Mouse (Mus musculus): Measurements from ENCODE around the gene Galm. TPM values are rescaled to one million over a fixed set of nuclear protein-coding genes. Genes with fewer than 3 reads are reported as not detected.

The Galm gene
- polyA plus RNA-seq, 1 experiment from 2014 or later, result 7.5 TPM

DNA sequence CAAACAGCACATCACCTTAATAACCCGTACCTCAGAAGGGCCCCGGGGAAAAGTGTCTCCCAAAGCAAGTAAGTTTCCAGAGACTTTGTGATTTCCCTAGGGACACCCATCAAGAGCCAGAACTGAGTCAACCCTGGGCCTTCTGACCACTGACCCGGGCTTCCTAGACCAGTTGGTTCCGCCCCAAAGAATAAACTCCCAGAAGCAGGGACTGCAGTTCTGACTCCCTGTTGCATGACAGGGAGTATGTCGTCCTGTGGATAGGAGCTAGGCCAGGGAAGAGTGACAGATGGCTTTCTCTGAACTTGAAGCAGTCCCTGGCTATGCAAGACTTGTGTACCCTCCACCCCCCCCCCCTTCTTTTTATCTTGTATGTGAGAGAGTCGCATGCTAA, 21.7 kb downstream of the Galm start:
- Histone ChIP-seq H3K4me2 (no peak overlapping the region), H3K9ac (ENCODE audit: low read depth, low read length) (no peak overlapping the region), H3K4me1 (ENCODE audit: control insufficient read depth, insufficient read depth, low read length) (peaks cover 10% of the 10 kb centered on the region; the same call in 1 of the 2 replicates), H3K27me3 (ENCODE audit: control insufficient read depth, insufficient read depth, low read length) (no peaks in the 10 kb centered on the region), H3K9me3 (replicated peaks; ENCODE audit: control insufficient read depth, low read length) (no peaks in the 10 kb centered on the region), H3K36me3 (ENCODE audit: control insufficient read depth, insufficient read depth, low read length) (no peaks in the 10 kb centered on the region), H3K27ac (ENCODE audit: low read depth, low read length) (no peak overlapping the region), H3K4me3 (ENCODE audit: low read depth, low read length) (no peak overlapping the region)
- 76% methylated on average over 6 of the region's 6 CpGs for WGBS (ENCODE audit: insufficient replicate concordance)
- ATAC-seq (replicated peaks; ENCODE audit: insufficient number of reproducible peaks, low FRiP score, low TSS enrichment), result no peak

DNA sequence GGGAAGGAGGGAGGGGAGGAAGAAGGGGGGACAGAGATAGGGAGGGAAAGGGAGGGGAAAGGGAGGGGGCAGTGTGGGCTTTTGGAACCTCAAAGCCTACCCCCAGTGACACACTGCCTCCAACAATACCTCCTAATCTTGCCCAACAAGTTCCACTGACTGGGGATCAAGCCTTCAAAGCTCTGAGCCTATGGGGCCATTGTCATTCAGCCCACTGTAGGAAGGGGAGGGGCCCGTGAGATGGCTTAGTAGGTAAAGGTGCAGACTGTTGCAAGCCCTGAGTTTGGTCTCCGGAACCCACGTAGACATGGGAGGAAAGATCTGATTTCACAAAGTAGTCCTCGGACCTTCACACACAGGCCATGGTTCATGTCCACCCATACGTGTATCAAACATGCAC, 24.1 kb downstream of the Galm start:
- Histone ChIP-seq H3K9me3 (replicated peaks; ENCODE audit: control insufficient read depth, low read length) (no peaks in the 10 kb centered on the region), H3K36me3 (ENCODE audit: control insufficient read depth, insufficient read depth, low read length) (no peaks in the 10 kb centered on the region), H3K4me3 (ENCODE audit: low read depth, low read length) (no peak overlapping the region), H3K9ac (ENCODE audit: low read depth, low read length) (no peak overlapping the region), H3K27me3 (ENCODE audit: control insufficient read depth, insufficient read depth, low read length) (no peaks in the 10 kb centered on the region), H3K4me1 (ENCODE audit: control insufficient read depth, insufficient read depth, low read length) (peaks cover 10% of the 10 kb centered on the region; the same call in 1 of the 2 replicates), H3K27ac (ENCODE audit: low read depth, low read length) (no peak overlapping the region), H3K4me2 (no peak overlapping the region)
- no peak for ATAC-seq (replicated peaks; ENCODE audit: insufficient number of reproducible peaks, low FRiP score, low TSS enrichment)
- WGBS (ENCODE audit: insufficient replicate concordance), result 30% methylated on average over 5 of the region's 5 CpGs

DNA sequence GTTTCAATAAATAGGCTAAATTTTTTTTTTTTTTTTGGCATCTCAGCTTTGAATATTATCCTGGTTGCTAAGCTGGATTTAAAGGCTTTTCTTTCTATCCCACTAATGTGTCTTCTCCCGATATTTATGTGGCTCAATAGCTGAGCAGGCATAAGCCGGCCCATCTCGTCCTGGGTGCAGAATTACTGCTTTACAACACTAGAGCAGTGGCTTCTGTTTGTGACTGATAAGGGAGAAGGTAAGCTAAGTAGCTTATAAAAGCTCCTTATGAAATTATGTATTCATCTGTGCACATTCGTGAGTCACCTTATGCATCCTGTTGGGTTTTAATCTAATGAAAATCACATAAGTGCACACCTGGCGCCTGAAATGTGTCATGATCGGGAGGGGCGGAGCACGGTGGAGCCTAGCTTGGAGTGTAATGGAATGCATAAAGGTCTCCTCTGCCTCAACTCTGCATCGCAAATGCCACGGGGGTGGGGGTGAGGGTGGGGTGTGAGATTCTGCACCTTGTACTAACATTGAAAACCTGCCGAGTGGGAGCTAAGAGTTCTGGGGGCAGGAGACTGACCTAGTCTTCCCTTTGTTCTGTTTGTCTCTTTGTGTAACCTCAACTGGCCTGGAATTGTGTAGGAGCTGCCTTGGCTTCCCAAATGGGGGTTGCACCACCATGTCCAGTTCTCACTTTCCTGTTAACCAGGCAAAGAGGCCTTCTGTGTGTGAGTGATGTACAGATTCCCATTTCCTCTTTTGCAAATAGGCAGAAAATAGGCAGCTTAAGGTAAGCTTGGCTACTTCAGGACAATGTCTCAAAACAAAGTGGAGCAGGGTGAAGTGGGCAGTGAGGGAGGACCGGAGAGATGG, 25.7 kb downstream of the Galm start:
- 63% methylated on average over 12 of the region's 12 CpGs for WGBS (ENCODE audit: insufficient replicate concordance)

DNA sequence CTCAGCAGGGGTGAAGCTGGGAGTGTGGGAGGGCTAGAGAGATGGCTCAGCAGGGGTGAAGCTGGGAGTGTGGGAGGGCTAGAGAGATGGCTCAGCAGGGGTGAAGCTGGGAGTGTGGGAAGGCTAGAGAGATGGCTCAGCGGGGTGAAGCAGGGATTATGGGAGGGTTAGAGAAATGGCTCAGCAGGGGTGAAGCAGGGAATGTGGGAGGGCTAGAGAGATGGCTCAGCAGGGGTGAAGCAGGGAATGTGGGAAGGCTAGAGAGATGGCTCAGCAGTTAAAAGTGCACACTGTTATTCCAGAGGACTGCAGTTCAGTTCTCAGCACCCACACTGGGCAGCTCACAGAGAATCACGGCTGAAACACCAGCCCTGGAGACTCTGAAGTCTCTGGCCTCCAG, 26.4 kb downstream of the Galm start:
- Histone ChIP-seq H3K4me1 (ENCODE audit: control insufficient read depth, insufficient read depth, low read length) (peaks cover under 1% of the 10 kb centered on the region; the same call in 1 of the 2 replicates), H3K9ac (ENCODE audit: low read depth, low read length) (no peak overlapping the region), H3K27ac (ENCODE audit: low read depth, low read length) (no peak overlapping the region), H3K4me3 (ENCODE audit: low read depth, low read length) (no peak overlapping the region), H3K4me2 (no peak overlapping the region), H3K36me3 (ENCODE audit: control insufficient read depth, insufficient read depth, low read length) (no peaks in the 10 kb centered on the region), H3K9me3 (replicated peaks; ENCODE audit: control insufficient read depth, low read length) (no peaks in the 10 kb centered on the region), H3K27me3 (ENCODE audit: control insufficient read depth, insufficient read depth, low read length) (no peaks in the 10 kb centered on the region)
- ATAC-seq (replicated peaks; ENCODE audit: insufficient number of reproducible peaks, low FRiP score, low TSS enrichment), result no peak
- 56% methylated on average over 2 of the region's 2 CpGs for WGBS (ENCODE audit: insufficient replicate concordance)

More for the DNA sequence above, 25.7 kb downstream of the Galm start:
- Histone ChIP-seq H3K4me1 (ENCODE audit: control insufficient read depth, insufficient read depth, low read length) (peaks cover 7% of the 10 kb centered on the region; the same call in 1 of the 2 replicates), H3K27ac (ENCODE audit: low read depth, low read length) (no peak overlapping the region), H3K27me3 (ENCODE audit: control insufficient read depth, insufficient read depth, low read length) (no peaks in the 10 kb centered on the region), H3K4me2 (no peak overlapping the region), H3K9ac (ENCODE audit: low read depth, low read length) (no peak overlapping the region), H3K4me3 (ENCODE audit: low read depth, low read length) (no peak overlapping the region), H3K9me3 (replicated peaks; ENCODE audit: control insufficient read depth, low read length) (no peaks in the 10 kb centered on the region), H3K36me3 (ENCODE audit: control insufficient read depth, insufficient read depth, low read length) (no peaks in the 10 kb centered on the region)
- ATAC-seq (replicated peaks; ENCODE audit: insufficient number of reproducible peaks, low FRiP score, low TSS enrichment), result no peak

DNA sequence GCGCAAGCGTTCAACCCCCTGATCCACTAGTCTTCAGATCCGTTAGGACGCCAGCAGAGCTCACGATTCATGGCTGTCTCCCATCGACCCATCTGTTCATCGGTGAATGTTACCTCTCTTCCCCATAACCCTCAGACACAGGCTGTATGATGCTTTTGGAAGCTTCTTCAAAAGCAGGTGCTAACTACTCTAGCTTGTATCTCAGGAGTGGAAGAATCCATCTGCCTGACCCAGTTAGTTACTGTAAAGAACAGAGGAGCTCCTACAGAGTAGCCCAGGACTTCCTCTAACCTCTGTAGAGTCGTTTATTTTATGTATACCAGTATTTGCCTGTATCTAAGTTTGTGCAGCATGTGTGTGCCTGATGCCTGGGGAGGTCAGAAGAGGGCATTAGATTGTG, 29.6 kb downstream of the Galm start:
- ATAC-seq (replicated peaks; ENCODE audit: insufficient number of reproducible peaks, low FRiP score, low TSS enrichment), result no peak
- Histone ChIP-seq H3K9me3 (replicated peaks; ENCODE audit: control insufficient read depth, low read length) (no peaks in the 10 kb centered on the region), H3K4me3 (ENCODE audit: low read depth, low read length) (no peak overlapping the region), H3K27ac (ENCODE audit: low read depth, low read length) (no peak overlapping the region), H3K9ac (ENCODE audit: low read depth, low read length) (no peak overlapping the region), H3K27me3 (ENCODE audit: control insufficient read depth, insufficient read depth, low read length) (no peaks in the 10 kb centered on the region), H3K4me2 (no peak overlapping the region), H3K4me1 (ENCODE audit: control insufficient read depth, insufficient read depth, low read length) (0 out of 2 replicates have a peak, but pooled peaks cover 4% of the 10 kb centered on the region), H3K36me3 (ENCODE audit: control insufficient read depth, insufficient read depth, low read length) (no peaks in the 10 kb centered on the region)
- 91% methylated on average over 8 of the region's 8 CpGs for WGBS (ENCODE audit: insufficient replicate concordance)

DNA sequence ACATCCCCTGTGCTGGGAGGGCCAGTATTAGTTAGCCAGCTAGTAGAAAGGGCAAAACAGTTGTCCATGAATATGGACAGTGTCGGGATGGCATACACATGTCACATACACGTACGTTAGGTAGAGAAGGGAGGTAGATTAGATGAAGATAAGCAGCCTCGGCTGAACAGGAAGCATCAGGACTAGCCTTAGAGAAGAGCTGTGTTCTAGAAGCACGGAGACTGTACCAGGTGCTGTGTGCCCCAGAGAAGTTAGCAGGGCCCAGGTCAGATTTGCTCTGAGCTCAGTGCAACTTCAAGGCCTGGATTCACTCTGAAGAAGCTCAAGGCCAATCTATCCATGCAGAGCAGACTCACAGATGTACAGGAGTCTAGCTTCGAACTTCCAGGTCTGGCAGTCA, 30.2 kb downstream of the Galm start:
- Histone ChIP-seq H3K9me3 (replicated peaks; ENCODE audit: control insufficient read depth, low read length) (no peaks in the 10 kb centered on the region), H3K4me2 (no peak overlapping the region), H3K36me3 (ENCODE audit: control insufficient read depth, insufficient read depth, low read length) (no peaks in the 10 kb centered on the region), H3K9ac (ENCODE audit: low read depth, low read length) (no peak overlapping the region), H3K4me1 (ENCODE audit: control insufficient read depth, insufficient read depth, low read length) (0 out of 2 replicates have a peak, but pooled peaks cover 4% of the 10 kb centered on the region), H3K27ac (ENCODE audit: low read depth, low read length) (no peak overlapping the region), H3K4me3 (ENCODE audit: low read depth, low read length) (no peak overlapping the region), H3K27me3 (ENCODE audit: control insufficient read depth, insufficient read depth, low read length) (no peaks in the 10 kb centered on the region)
- no peak for ATAC-seq (replicated peaks; ENCODE audit: insufficient number of reproducible peaks, low FRiP score, low TSS enrichment)
- 79% methylated on average over 6 of the region's 6 CpGs for WGBS (ENCODE audit: insufficient replicate concordance)

DNA sequence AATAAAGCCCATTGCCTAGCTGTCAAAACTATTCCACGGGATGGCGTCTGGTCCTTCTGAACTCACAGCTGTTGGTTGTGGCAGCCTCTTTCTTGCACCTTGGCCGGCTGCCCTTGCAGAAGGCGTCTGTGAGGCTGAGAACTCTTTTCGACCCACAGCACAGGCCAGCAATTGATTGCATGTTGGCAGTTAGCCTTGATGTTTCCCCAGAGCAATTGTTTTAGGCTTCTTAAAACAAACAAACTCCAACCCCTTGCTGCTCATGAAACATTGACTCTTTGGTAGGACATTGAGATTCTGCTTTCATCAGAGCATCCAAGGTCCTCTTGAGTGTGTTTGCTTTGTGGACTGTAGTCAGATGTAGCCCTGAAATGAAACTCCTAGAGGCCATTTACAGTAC, 33.2 kb downstream of the Galm start:
- 63% methylated on average over 5 of the region's 5 CpGs for WGBS (ENCODE audit: insufficient replicate concordance)
- Histone ChIP-seq H3K27ac (ENCODE audit: low read depth, low read length) (no peak overlapping the region), H3K4me3 (ENCODE audit: low read depth, low read length) (no peak overlapping the region), H3K4me1 (ENCODE audit: control insufficient read depth, insufficient read depth, low read length) (0 out of 2 replicates have a peak, but pooled peaks cover 4% of the 10 kb centered on the region), H3K36me3 (ENCODE audit: control insufficient read depth, insufficient read depth, low read length) (no peaks in the 10 kb centered on the region), H3K4me2 (no peak overlapping the region), H3K9me3 (replicated peaks; ENCODE audit: control insufficient read depth, low read length) (no peaks in the 10 kb centered on the region), H3K27me3 (ENCODE audit: control insufficient read depth, insufficient read depth, low read length) (no peaks in the 10 kb centered on the region), H3K9ac (ENCODE audit: low read depth, low read length) (no peak overlapping the region)
- ATAC-seq (replicated peaks; ENCODE audit: insufficient number of reproducible peaks, low FRiP score, low TSS enrichment), result no peak

DNA sequence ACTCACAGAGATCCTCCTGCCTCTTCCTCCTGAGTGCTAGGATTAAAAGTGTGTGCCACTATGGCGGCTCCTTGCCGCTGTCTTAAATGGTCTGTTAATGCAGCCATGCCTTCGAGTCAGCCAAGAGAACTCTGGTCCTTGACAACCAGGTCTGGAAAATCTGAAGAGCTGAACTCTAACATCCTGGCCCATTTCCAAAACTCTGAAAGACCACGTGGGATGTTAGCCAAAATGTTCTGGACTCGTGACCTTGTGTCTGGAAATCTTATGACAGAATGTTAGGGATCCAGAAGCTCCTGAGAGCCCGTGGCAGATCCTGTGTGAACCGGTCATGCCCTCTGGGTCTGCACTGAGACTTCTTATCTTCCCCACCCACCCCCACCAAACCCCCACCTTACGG, 36.7 kb downstream of the Galm start:
- Histone ChIP-seq H3K4me3 (ENCODE audit: low read depth, low read length) (no peak overlapping the region), H3K9me3 (replicated peaks; ENCODE audit: control insufficient read depth, low read length) (no peaks in the 10 kb centered on the region), H3K4me2 (no peak overlapping the region), H3K9ac (ENCODE audit: low read depth, low read length) (no peak overlapping the region), H3K27ac (ENCODE audit: low read depth, low read length) (no peak overlapping the region), H3K36me3 (ENCODE audit: control insufficient read depth, insufficient read depth, low read length) (no peaks in the 10 kb centered on the region), H3K27me3 (ENCODE audit: control insufficient read depth, insufficient read depth, low read length) (no peaks in the 10 kb centered on the region), H3K4me1 (ENCODE audit: control insufficient read depth, insufficient read depth, low read length) (peaks cover 20% of the 10 kb centered on the region; the same call in 1 of the 2 replicates)
- ATAC-seq (replicated peaks; ENCODE audit: insufficient number of reproducible peaks, low FRiP score, low TSS enrichment), result no peak
- 76% methylated on average over 8 of the region's 8 CpGs for WGBS (ENCODE audit: insufficient replicate concordance)

DNA sequence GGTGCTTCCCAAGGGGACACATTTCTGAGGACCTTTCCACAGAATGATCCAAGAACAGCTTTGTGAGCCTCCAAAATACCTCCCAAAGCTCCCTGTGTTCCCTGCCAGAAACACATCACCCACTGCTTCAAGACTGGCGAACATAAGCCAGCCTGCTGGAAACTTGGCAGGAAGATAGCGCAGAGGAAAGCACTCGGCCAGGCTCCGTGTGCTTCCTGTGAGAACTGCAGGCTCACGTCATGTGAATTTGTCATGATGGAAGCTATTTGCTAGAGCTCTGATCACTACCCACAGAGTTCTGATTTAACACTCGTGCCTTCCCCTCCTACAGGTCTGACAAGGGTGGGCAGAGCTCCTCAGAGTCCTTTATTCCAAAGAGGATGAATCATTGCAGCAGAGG, 38.5 kb downstream of the Galm start:
- Histone ChIP-seq H3K4me2 (no peak overlapping the region), H3K4me1 (ENCODE audit: control insufficient read depth, insufficient read depth, low read length) (peaks cover 20% of the 10 kb centered on the region; the same call in 1 of the 2 replicates), H3K36me3 (ENCODE audit: control insufficient read depth, insufficient read depth, low read length) (no peaks in the 10 kb centered on the region), H3K9me3 (replicated peaks; ENCODE audit: control insufficient read depth, low read length) (no peaks in the 10 kb centered on the region), H3K4me3 (ENCODE audit: low read depth, low read length) (no peak overlapping the region), H3K27me3 (ENCODE audit: control insufficient read depth, insufficient read depth, low read length) (no peaks in the 10 kb centered on the region), H3K27ac (ENCODE audit: low read depth, low read length) (no peak overlapping the region), H3K9ac (ENCODE audit: low read depth, low read length) (no peak overlapping the region)
- no peak for ATAC-seq (replicated peaks; ENCODE audit: insufficient number of reproducible peaks, low FRiP score, low TSS enrichment)
- WGBS (ENCODE audit: insufficient replicate concordance), result 48% methylated on average over 6 of the region's 6 CpGs
